ENCODE assay signal across 8 mouse cellular contexts in genomic region chr5:122894007-122894637, GRCm38 (mm10). TPM values are rescaled to one million over a fixed set of nuclear protein-coding genes. Genes with fewer than 3 reads are reported as not detected.
DNase-seq lines count a peak whose midpoint lies in the region; ATAC-seq and TF ChIP-seq lines count a peak whose summit lies in the region.

No protein-coding gene starts in this region.

- no peak for TF ChIP-seq POLR2A in spleen, adult 2 months (IDR thresholded peaks at IDR 0.05; ENCODE audit: low read depth, low read length)

- no peak overlapping the region for H3K4me2 ChIP-seq in liver, embryonic 12.5 days
- H3K4me2 ChIP-seq in lung, postnatal 0 days (replicated peaks; ENCODE audit: low read depth, low read length): no peak overlapping the region

- TF ChIP-seq EP300 in lung, postnatal 0 days (IDR thresholded peaks at IDR 0.05): no peak

- peak; percentile 85 for DNase-seq in CD4-positive, CD25-positive, alpha-beta regulatory T cell, adult 2 months (ENCODE audit: low read depth, low spot score)
- DNase-seq in liver: peak; percentile 75
- DNase-seq in cerebellum, adult 8-10 months: peak; percentile 60
- DNase-seq in induced T-regulatory cell, adult 2 months (ENCODE audit: low read depth): peak; percentile 87
- DNase-seq in lung, postnatal 0 days (ENCODE audit: low spot score): no peak
- DNase-seq in spleen, adult 2 months (ENCODE audit: low read depth in 1 of 2, low spot score in 2 of 2): peak; percentile 41 to 69

- TF ChIP-seq CTCF in lung, postnatal 0 days (IDR thresholded peaks at IDR 0.05): peak; percentile 71
- TF ChIP-seq CTCF in spleen, adult 2 months (IDR thresholded peaks at IDR 0.05; ENCODE audit: extremely low read depth, insufficient read depth, insufficient read length, insufficient replicate concordance): peak; percentile 46; the same call in 1 of the 2 replicates

- H3K4me1 ChIP-seq in liver, embryonic 12.5 days: peaks cover 52% of the 10 kb centered on the region
- no peaks in the 10 kb centered on the region for H3K4me1 ChIP-seq in lung, postnatal 0 days (ENCODE audit: insufficient read depth, low read depth, low read length)
- H3K4me1 ChIP-seq in spleen, adult 2 months (ENCODE audit: control insufficient read depth, insufficient read depth, insufficient read length): peaks cover 17% of the 10 kb centered on the region; the same call in 1 of the 2 replicates

- H3K4me3 ChIP-seq in liver, embryonic 12.5 days: no peak overlapping the region
- H3K4me3 ChIP-seq in lung, postnatal 0 days (ENCODE audit: low read depth, low read length): no peak overlapping the region
- no peak overlapping the region for H3K4me3 ChIP-seq in spleen, adult 2 months (ENCODE audit: extremely low read depth, insufficient read depth, insufficient read length)

- no peak overlapping the region for H3K9ac ChIP-seq in liver, embryonic 12.5 days
- H3K9ac ChIP-seq in lung, postnatal 0 days (replicated peaks; ENCODE audit: low read depth): no peak overlapping the region

- H3K9me3 ChIP-seq in liver, embryonic 12.5 days (replicated peaks): no peaks in the 10 kb centered on the region
- H3K9me3 ChIP-seq in lung, postnatal 0 days (ENCODE audit: low read length): no peaks in the 10 kb centered on the region

- no peak overlapping the region for H3K27ac ChIP-seq in liver, embryonic 12.5 days
- H3K27ac ChIP-seq in lung, postnatal 0 days (ENCODE audit: low read length): no peak overlapping the region
- H3K27ac ChIP-seq in spleen, adult 2 months (ENCODE audit: insufficient read depth, low read length): no peak overlapping the region

- 79% methylated on average over 5 of the region's 5 CpGs for WGBS in liver, embryonic 12.5 days (ENCODE audit: insufficient replicate concordance)
- WGBS in lung, postnatal 0 days: 90% methylated on average over 5 of the region's 5 CpGs
- 82% methylated on average over 5 of the region's 5 CpGs for WGBS in spleen, adult 2 months

- H3K27me3 ChIP-seq in liver, embryonic 12.5 days (replicated peaks): no peaks in the 10 kb centered on the region
- H3K27me3 ChIP-seq in lung, postnatal 0 days (replicated peaks; ENCODE audit: insufficient read depth, low read length): no peaks in the 10 kb centered on the region
- no peaks in the 10 kb centered on the region for H3K27me3 ChIP-seq in spleen, adult 2 months (ENCODE audit: control insufficient read depth, insufficient read depth, low read length)

- H3K36me3 ChIP-seq in liver, embryonic 12.5 days: no peaks in the 10 kb centered on the region; the same call in 1 of the 2 replicates
- no peaks in the 10 kb centered on the region for H3K36me3 ChIP-seq in lung, postnatal 0 days (ENCODE audit: insufficient read depth, low read length)
- no peaks in the 10 kb centered on the region for H3K36me3 ChIP-seq in spleen, adult 2 months (ENCODE audit: control insufficient read depth, insufficient read depth, low read length)

- ATAC-seq in CD4-positive, CD25-positive, alpha-beta regulatory T cell, adult 4 months: no peak
- ATAC-seq in liver, embryonic 12.5 days: no peak
- no peak for ATAC-seq in lung, postnatal 0 days

RNA-seq across cellular contexts. Expression of gene Rnf34, which starts 44.3 kb away (rescaled TPM):
- polyA plus RNA-seq in CD4-positive, CD25-positive, alpha-beta regulatory T cell, adult 4 months (2017; shearing (Covaris generic)): 10 to 100 TPM; 25.9 to 37.5 TPM
- polyA plus RNA-seq in liver, embryonic 12.5 days (2016; fragmentation: Nextera tagmentation; extraction: Ambion mirVana): 14.4 and 14.9 TPM in 2 replicates
- polyA plus RNA-seq in lung, postnatal 0 days (2015; fragmentation: Nextera tagmentation; extraction: Ambion mirVana): 24.3 and 24.7 TPM in 2 replicates
- 7.0 and 9.9 TPM in 2 replicates for polyA plus RNA-seq in spleen, adult 2 months (2012; rRNA removed)
